Mouse (Mus musculus): ENCODE results near the gene Ftl1.

DNA sequence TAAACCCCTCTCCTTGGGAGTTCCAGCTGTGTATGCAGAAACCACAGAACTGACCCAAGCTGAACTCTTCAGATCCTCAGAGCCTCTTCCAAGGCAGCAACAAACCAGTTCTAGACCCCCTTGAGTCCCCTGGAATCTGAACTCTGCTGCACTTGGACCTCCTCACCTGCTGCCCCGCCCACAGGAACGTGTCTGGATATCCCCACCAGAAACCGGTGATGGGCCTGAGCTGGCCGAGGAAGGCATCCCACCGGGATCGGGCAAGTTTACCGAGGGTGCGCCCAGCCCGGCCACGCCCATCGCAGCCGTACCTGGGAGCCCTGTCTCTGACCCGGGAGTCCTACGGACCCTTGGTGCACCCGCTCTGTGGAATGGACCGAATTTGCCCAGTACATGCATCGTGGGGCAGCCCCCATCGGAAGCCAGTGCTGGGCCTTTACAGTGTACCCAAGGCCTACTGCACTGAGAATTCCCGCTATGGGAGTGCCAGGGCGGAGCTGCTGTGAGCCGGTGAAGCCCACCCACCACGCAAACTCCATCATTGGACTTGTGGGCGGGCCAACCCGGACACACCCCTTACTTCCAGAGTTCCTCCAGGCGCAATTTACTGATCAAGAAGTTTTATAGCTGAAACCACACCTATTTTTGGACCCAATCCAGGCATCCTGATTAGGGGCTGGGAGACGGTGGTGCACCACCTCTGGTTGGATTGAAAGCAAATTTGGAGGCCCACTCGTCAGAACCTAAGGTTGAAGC is 39.6 kb downstream of the Ftl1 start:
- TF ChIP-seq POLR2A (IDR thresholded peaks at IDR 0.05; ENCODE audit: control insufficient read depth, extremely low read depth, insufficient read depth, low read length, poor library complexity) (no peak), CTCF (IDR thresholded peaks at IDR 0.05; ENCODE audit: borderline replicate concordance, control insufficient read depth, extremely low read depth, insufficient read depth, low read length, poor library complexity) (no peak)
